Mouse (Mus musculus): ENCODE measurements around the gene Cpne4. TPM values are rescaled to one million over a fixed set of nuclear protein-coding genes. Genes with fewer than 3 reads are reported as not detected.

The Cpne4 gene
- total and polyA plus RNA-seq, 3 experiments: not detected

DNA sequence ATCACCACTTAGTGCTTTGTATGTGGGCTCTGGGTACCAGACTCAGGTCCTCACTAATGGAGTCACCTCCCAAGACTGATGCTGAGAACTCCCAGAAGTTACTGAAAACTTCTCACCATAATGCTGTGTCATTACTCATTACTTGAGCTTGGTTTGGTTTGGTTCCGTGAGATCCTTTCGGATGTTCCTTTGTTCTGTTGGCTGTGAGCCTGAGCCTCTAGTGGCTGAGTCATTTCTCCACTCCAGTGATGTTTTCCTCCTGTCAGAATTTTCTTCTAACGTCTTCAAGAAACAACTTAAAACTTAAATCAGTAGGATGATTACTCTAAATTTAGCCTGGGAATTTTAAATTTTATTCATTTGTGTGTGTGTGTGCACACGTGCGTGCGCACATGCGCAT is 212.9 kb downstream of the Cpne4 start:
- no peak for DNase-seq (ENCODE audit: extremely low read depth)
- Histone ChIP-seq H3K9me3 (replicated peaks; ENCODE audit: low read length) (no peaks in the 10 kb centered on the region), H3K4me3 (replicated peaks in 1 of 3; ENCODE audit: low read depth in 2 of 3, low read length in 2 of 3, poor library complexity in 1 of 3) (no peak overlapping the region), H3K27me3 (replicated peaks) (no peaks in the 10 kb centered on the region), H3K4me2 (ENCODE audit: insufficient read depth, low read depth, poor library complexity, severe bottlenecking) (no peak overlapping the region), H3K79me2 (replicated peaks; ENCODE audit: control insufficient read depth, extremely low read depth, insufficient read depth, poor library complexity, severe bottlenecking) (no peaks in the 10 kb centered on the region), H3K9ac (ENCODE audit: insufficient read depth, low read depth) (no peak overlapping the region), H3K36me3 (replicated peaks in 1 of 2; ENCODE audit: control insufficient read depth in 1 of 2, insufficient read depth in 1 of 2, low read length in 1 of 2) (no peaks in the 10 kb centered on the region), H3K4me1 (ENCODE audit: control insufficient read depth in 1 of 2, insufficient read depth in 2 of 2) (peaks cover 2 to 5% of the 10 kb centered on the region in 2 experiments; a peak in 2 of 4 replicates), H3K27ac (ENCODE audit: insufficient read depth, low read depth) (no peak overlapping the region)
- dilution Hi-C loops (cut with MboI; ENCODE audit: extremely low pct_ligation_motif_present, extremely low pct_unique_long_range_greater_than_20kb, low sequenced_read_pairs): no loop called here
- TF ChIP-seq MAZ (IDR thresholded peaks at IDR 0.05; ENCODE audit: low read depth, low read length): no peak
- TF ChIP-seq ZNF384 (IDR thresholded peaks at IDR 0.05; ENCODE audit: low read depth, low read length): no peak
- TF ChIP-seq MYC (IDR thresholded peaks at IDR 0.05; ENCODE audit: low read depth, low read length): no peak
- no peak for TF ChIP-seq CHD1 (IDR thresholded peaks at IDR 0.05; ENCODE audit: low read depth, low read length)
- no peak for TF ChIP-seq MAFK (IDR thresholded peaks at IDR 0.05; ENCODE audit: insufficient replicate concordance, low read length)
- TF ChIP-seq MXI1 (IDR thresholded peaks at IDR 0.05; ENCODE audit: low read depth, low read length): no peak
- no peak for TF ChIP-seq TCF12 (IDR thresholded peaks at IDR 0.05; ENCODE audit: low read depth, low read length)
- TF ChIP-seq POLR2A (IDR thresholded peaks at IDR 0.05; ENCODE audit: low read depth, low read length): no peak
- TF ChIP-seq SIN3A (IDR thresholded peaks at IDR 0.05; ENCODE audit: low read length): no peak
- TF ChIP-seq CHD2 (IDR thresholded peaks at IDR 0.05; ENCODE audit: low read length): no peak
- no peak for TF ChIP-seq ETS1 (conservative IDR thresholded peaks at IDR 0.05; ENCODE audit: low read depth, low read length)
- TF ChIP-seq PAX5 (IDR thresholded peaks at IDR 0.05; ENCODE audit: low read length): no peak
- TF ChIP-seq TBP (conservative IDR thresholded peaks at IDR 0.05; ENCODE audit: low read depth, low read length): no peak
- TF ChIP-seq CTCF (conservative IDR thresholded peaks at IDR 0.05 in 1 of 2, IDR thresholded peaks at IDR 0.05 in 1 of 2; ENCODE audit: low read depth in 2 of 2, low read length in 2 of 2): no peak
- TF ChIP-seq JUN (IDR thresholded peaks at IDR 0.05; ENCODE audit: insufficient read depth, low read depth, low read length): no peak
- no peak for TF ChIP-seq RAD21 (IDR thresholded peaks at IDR 0.05; ENCODE audit: low read depth, low read length)
- TF ChIP-seq RCOR1 (conservative IDR thresholded peaks at IDR 0.05; ENCODE audit: low read depth, low read length): no peak
- TF ChIP-seq ZC3H11A (IDR thresholded peaks at IDR 0.05; ENCODE audit: low read depth, low read length): no peak
- in situ Hi-C loops (cut with MboI; ENCODE audit: low pct_ligation_motif_present, low pct_unique_long_range_greater_than_20kb, low sequenced_read_pairs): no loop called here

DNA sequence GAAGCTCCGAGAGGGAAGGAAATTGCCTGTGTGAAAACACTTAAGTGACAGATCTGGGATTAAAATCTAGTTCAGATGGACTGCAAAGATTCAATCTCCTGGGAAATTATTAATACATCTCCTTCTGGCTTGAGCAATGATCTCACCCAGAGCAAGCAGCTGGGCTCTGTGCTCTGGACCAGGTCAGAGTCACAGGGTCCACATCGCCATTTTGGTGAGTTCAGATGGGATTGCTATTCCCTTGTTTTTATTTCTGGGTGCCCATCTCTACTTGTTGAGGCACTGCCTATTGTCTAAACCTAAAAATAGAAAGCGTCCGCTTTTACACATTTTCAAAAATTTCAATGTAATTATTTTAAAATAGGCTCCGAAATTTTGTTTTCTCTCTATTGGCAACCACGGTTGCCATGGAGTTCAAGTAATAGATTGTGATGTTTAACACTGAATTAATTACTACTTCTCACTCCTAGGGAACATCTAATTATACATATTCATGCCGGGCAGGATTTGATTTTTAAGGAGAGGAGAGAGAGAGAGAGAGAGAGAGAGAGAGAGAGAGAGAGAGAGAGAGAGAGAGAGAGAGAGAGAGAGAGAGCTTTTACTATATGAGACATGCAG is 229.2 kb downstream of the Cpne4 start:
- no peaks in the 10 kb centered on the region for H3K36me3 ChIP-seq (replicated peaks in 1 of 2; ENCODE audit: control insufficient read depth in 1 of 2, insufficient read depth in 1 of 2, low read length in 1 of 2)
- no peaks in the 10 kb centered on the region for H3K4me1 ChIP-seq (ENCODE audit: control insufficient read depth in 1 of 2, insufficient read depth in 2 of 2)
- no peak for DNase-seq (ENCODE audit: extremely low read depth)
- H3K4me2 ChIP-seq (ENCODE audit: insufficient read depth, low read depth, poor library complexity, severe bottlenecking): no peak overlapping the region
- no peak overlapping the region for H3K9ac ChIP-seq (ENCODE audit: insufficient read depth, low read depth)
- H3K27me3 ChIP-seq (replicated peaks): no peaks in the 10 kb centered on the region
- in situ Hi-C loops (cut with MboI; ENCODE audit: low pct_ligation_motif_present, low pct_unique_long_range_greater_than_20kb, low sequenced_read_pairs) (no loop called here), dilution Hi-C loops (cut with MboI; ENCODE audit: extremely low pct_ligation_motif_present, extremely low pct_unique_long_range_greater_than_20kb, low sequenced_read_pairs) (no loop called here)
- H3K27ac ChIP-seq (ENCODE audit: insufficient read depth, low read depth): no peak overlapping the region
- TF ChIP-seq SIN3A (IDR thresholded peaks at IDR 0.05; ENCODE audit: low read length) (no peak), USF1 (IDR thresholded peaks at IDR 0.05; ENCODE audit: low read depth, low read length) (no peak), GABPA (IDR thresholded peaks at IDR 0.05; ENCODE audit: insufficient replicate concordance, low read depth, low read length) (no peak), ZMIZ1 (IDR thresholded peaks at IDR 0.05; ENCODE audit: low read depth, low read length) (no peak), MAX (IDR thresholded peaks at IDR 0.05; ENCODE audit: low read length) (no peak), CTCF (conservative IDR thresholded peaks at IDR 0.05 in 1 of 2, IDR thresholded peaks at IDR 0.05 in 1 of 2; ENCODE audit: low read depth in 2 of 2, low read length in 2 of 2) (no peak), UBTF (IDR thresholded peaks at IDR 0.05; ENCODE audit: low read depth, low read length) (no peak), NRF1 (IDR thresholded peaks at IDR 0.05; ENCODE audit: low read depth, low read length) (no peak), RCOR1 (conservative IDR thresholded peaks at IDR 0.05; ENCODE audit: low read depth, low read length) (no peak), KAT2A (IDR thresholded peaks at IDR 0.05; ENCODE audit: insufficient replicate concordance, low read length) (no peak), CHD2 (IDR thresholded peaks at IDR 0.05; ENCODE audit: low read length) (no peak), TCF12 (IDR thresholded peaks at IDR 0.05; ENCODE audit: low read depth, low read length) (no peak)
- H3K4me3 ChIP-seq (replicated peaks in 1 of 3; ENCODE audit: low read depth in 2 of 3, low read length in 2 of 3, poor library complexity in 1 of 3): no peak overlapping the region
- H3K9me3 ChIP-seq (replicated peaks; ENCODE audit: low read length): no peaks in the 10 kb centered on the region
- H3K79me2 ChIP-seq (replicated peaks; ENCODE audit: control insufficient read depth, extremely low read depth, insufficient read depth, poor library complexity, severe bottlenecking): no peaks in the 10 kb centered on the region
